Mouse (Mus musculus) heart, postnatal 10 days (tissue): Measurements from ENCODE around the gene Adamts3. TPM values are rescaled to one million over a fixed set of nuclear protein-coding genes. Genes with fewer than 3 reads are reported as not detected.

Source experiments
- DNase-seq, 2 experiments: peaks; one replicate each; pipeline ENCODE4 v3.0.0; 2021
- intact Hi-C: fragments of 180-260 bp; cut with DNase I; formaldehyde crosslinking; loops from one replicate; pipeline ENCODE4 v1.15.1; 2025
- total RNA-seq, 2 experiments: library from RNA; stranded (reverse); gene quantifications; 2 replicates each; pipeline ENCODE4 v1.2.3; 2021

The Adamts3 gene
- total RNA-seq, 2 experiments from 2014 or later: 8.3 to 11.1 TPM

GRCm38 (mm10) chr5:89727497-89728057, 155.6 kb downstream of the Adamts3 start:
- intact Hi-C loops: no loop called here
- peak in 1 of 2 experiments; percentile 3 for DNase-seq

- intact Hi-C loops: loop anchor here (5.0 kb wide), 2 partner anchors 108 to 483 kb away; no protein-coding TSS in a partner anchor
- DNase-seq: peak in 1 of 2 experiments; percentile 17
These were observed 168.6 kb downstream of the Adamts3 start for GRCm38 (mm10) chr5:89714552-89714951.

GRCm38 (mm10) chr5:89711116-89711859, 171.8 kb downstream of the Adamts3 start:
- intact Hi-C loops: loop anchor here (5.0 kb wide), 2 partner anchors 111 to 486 kb away; no protein-coding TSS in a partner anchor
- no peak for DNase-seq

GRCm38 (mm10) chr5:89709459-89709858, 173.7 kb downstream of the Adamts3 start:
- intact Hi-C loops: no loop called here
- DNase-seq: no peak

- peak; percentile 41 to 53 for DNase-seq
- intact Hi-C loops: no loop called here
These were observed 178.9 kb downstream of the Adamts3 start for GRCm38 (mm10) chr5:89704264-89704663.

- peak; percentile 68 to 69 for DNase-seq
- intact Hi-C loops: no loop called here
These were observed 181.7 kb downstream of the Adamts3 start for GRCm38 (mm10) chr5:89701241-89702007.

GRCm38 (mm10) chr5:89687826-89688225, 195.3 kb downstream of the Adamts3 start:
- intact Hi-C loops: no loop called here
- DNase-seq: no peak

GRCm38 (mm10) chr5:89679871-89680536, 203.1 kb downstream of the Adamts3 start:
- intact Hi-C loops: loop anchor here (1.0 to 5.0 kb wide), 2 partner anchors 137 to 888 kb away; no protein-coding TSS in a partner anchor
- DNase-seq: peak; percentile 25 to 70

- DNase-seq: no peak
- intact Hi-C loops: no loop called here
These were observed 205.0 kb downstream of the Adamts3 start for GRCm38 (mm10) chr5:89678148-89678547.

- no peak for DNase-seq
- intact Hi-C loops: no loop called here
These were observed 208.9 kb downstream of the Adamts3 start for GRCm38 (mm10) chr5:89674066-89674848.

GRCm38 (mm10) chr5:89672950-89673349, 210.2 kb downstream of the Adamts3 start:
- no peak for DNase-seq
- intact Hi-C loops: no loop called here

GRCm38 (mm10) chr5:89654327-89654726, 228.8 kb downstream of the Adamts3 start:
- intact Hi-C loops: no loop called here
- DNase-seq: no peak

GRCm38 (mm10) chr5:89653862-89654261, 229.3 kb downstream of the Adamts3 start:
- no peak for DNase-seq
- intact Hi-C loops: no loop called here

- intact Hi-C loops: no loop called here
These were observed 236.2 kb downstream of the Adamts3 start for GRCm38 (mm10) chr5:89646940-89647339.

GRCm38 (mm10) chr5:89635434-89635833, 247.7 kb downstream of the Adamts3 start:
- intact Hi-C loops: no loop called here
- DNase-seq: no peak

More at GRCm38 (mm10) chr5:89646940-89647339, 236.2 kb downstream of the Adamts3 start:
- DNase-seq: no peak

GRCm38 (mm10) chr5:89631599-89631998, 251.5 kb downstream of the Adamts3 start:
- intact Hi-C loops: no loop called here
- DNase-seq: no peak
